Mouse (Mus musculus): ENCODE measurements around the gene Babam1. TPM values are rescaled to one million over a fixed set of nuclear protein-coding genes. Genes with fewer than 3 reads are reported as not detected.
"Not testable (repeated sequence)": the region's sequence is repeated elsewhere in the genome, so short reads cannot be mapped to it uniquely, and the experiment has no call there.

Gene Babam1
- polyA plus RNA-seq, 1 experiment: not detected

DNA sequence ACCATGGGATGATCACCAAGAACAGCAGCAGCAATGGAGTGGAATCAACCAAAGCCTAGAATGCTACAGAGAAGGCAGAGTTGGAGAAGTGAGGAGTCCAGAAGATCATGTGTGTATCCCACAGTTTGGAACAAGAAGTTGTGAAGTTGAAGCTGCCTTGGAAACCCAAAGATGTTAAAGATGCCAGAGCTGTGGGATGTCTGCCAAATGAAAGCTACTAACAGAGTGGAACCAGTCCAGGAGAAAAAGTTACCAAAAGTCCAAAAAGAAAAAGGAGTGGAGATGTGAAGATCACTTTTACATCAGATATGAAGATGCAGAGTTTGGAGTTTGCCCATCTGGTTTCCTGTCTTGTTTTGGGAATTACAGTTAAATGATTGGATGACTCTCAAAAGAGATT, 25.5 kb downstream of the Babam1 start:
- TF ChIP-seq POLR2A (IDR thresholded peaks at IDR 0.05; ENCODE audit: insufficient read depth, low read depth, low read length) (no peak), CTCF (IDR thresholded peaks at IDR 0.05; ENCODE audit: insufficient read depth, low read depth, low read length) (no peak)
- no peak overlapping the region for H3K4me3 ChIP-seq (ENCODE audit: insufficient read depth, low read depth, low read length)
- H3K4me1 ChIP-seq (ENCODE audit: control insufficient read depth, insufficient read depth, low read length): no peaks in the 10 kb centered on the region
- H3K27ac ChIP-seq (ENCODE audit: insufficient read depth, low read depth, low read length): no peak overlapping the region

DNA sequence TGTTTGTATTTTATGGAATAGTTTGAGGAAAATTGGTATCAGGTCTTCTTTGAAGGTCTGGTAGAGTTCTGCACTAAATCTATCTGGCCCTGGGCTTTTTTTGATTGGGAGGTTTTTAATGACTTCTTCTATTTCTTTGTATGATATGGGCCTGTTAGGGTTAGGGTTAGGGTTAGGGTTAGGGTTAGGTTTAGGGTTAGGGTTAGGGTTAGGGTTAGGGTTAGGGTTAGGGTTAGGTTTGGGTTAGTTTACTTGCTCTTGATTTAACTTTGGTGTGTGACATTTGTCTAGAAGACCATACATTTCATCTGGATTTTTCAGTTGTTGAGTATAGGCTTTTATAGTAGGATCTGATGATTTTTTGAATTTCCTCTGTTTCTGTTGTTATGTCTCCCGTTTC, 36.3 kb downstream of the Babam1 start:
- not testable (repeated sequence) for H3K4me1 ChIP-seq (ENCODE audit: control insufficient read depth, insufficient read depth, low read length); H3K4me3 ChIP-seq (ENCODE audit: insufficient read depth, low read depth, low read length); H3K27ac ChIP-seq (ENCODE audit: insufficient read depth, low read depth, low read length)
- 73% methylated on average over 1 of the region's 1 CpGs for WGBS

DNA sequence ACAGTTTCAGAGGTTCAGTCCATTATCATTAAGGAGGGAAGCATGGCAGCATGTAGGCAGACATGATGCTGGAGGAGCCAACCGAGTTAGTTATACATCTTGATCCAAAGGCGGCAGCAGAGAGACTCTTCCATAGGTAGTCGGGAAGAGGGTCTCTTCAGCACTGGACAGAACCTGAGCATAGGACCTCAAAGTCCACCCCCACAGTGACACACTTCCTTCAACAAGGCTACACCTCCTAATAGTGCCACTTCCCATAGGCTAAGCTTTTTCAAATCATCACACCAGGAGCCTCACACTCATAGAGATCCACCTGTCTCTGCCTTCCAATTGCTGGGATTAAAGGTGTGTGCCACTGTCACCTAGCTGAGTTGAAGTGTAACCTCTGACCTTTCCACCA, 40.4 kb downstream of the Babam1 start:
- Histone ChIP-seq H3K27ac (ENCODE audit: insufficient read depth, low read depth, low read length) (no peak overlapping the region), H3K4me1 (ENCODE audit: control insufficient read depth, insufficient read depth, low read length) (no peaks in the 10 kb centered on the region; the same call in 1 of the 2 replicates), H3K4me3 (ENCODE audit: insufficient read depth, low read depth, low read length) (no peak overlapping the region)
- 46% methylated on average over 3 of the region's 3 CpGs for WGBS
- TF ChIP-seq POLR2A (IDR thresholded peaks at IDR 0.05; ENCODE audit: insufficient read depth, low read depth, low read length) (no peak), CTCF (IDR thresholded peaks at IDR 0.05; ENCODE audit: insufficient read depth, low read depth, low read length) (no peak)

DNA sequence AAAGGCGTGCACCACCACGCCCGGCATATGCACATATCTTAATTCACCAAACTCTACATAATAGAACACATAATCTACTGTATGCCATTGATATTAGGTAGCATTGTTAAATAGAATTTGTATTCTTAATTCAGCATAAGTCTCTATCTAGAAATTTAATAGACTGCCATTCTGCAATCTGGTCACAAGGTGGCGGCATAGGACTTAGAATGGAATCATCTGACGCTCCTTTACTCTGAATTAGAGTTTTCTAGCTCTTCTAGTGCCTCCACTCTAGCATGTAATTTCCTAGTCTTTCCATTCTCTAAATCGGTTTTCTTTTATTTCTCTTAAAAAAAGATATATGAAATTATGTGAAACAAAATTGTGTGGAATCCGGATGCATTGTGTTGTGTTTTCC, 44.7 kb downstream of the Babam1 start:
- no peak overlapping the region for H3K4me3 ChIP-seq (ENCODE audit: insufficient read depth, low read depth, low read length)
- WGBS: 1% methylated on average over 7 of the region's 7 CpGs
- no peak overlapping the region for H3K27ac ChIP-seq (ENCODE audit: insufficient read depth, low read depth, low read length)
- no peak for TF ChIP-seq POLR2A (IDR thresholded peaks at IDR 0.05; ENCODE audit: insufficient read depth, low read depth, low read length)
- no peak for TF ChIP-seq CTCF (IDR thresholded peaks at IDR 0.05; ENCODE audit: insufficient read depth, low read depth, low read length)
- no peaks in the 10 kb centered on the region; the same call in 1 of the 2 replicates for H3K4me1 ChIP-seq (ENCODE audit: control insufficient read depth, insufficient read depth, low read length)

DNA sequence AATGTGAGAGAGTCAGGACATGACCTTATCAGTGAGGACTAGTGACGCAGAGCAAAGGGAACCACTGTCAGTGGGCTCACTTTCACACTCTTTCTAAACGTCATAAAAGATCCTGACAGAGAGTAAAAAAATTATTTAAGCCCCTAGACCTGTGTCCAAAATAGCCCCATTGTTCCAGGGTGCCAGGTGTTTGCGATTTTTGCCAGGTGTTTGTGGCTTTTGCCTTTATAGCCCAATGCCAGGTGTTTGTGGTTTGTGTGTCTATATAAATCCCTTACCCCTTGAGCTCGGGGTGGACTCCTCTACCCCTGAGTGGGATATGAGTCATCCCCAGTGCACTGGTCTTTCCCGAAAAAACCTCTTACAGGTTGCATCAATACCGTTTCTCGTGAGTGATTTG, 48.4 kb downstream of the Babam1 start:
- Histone ChIP-seq H3K27ac (ENCODE audit: insufficient read depth, low read depth, low read length) (no peak overlapping the region), H3K4me1 (ENCODE audit: control insufficient read depth, insufficient read depth, low read length) (no peaks in the 10 kb centered on the region; the same call in 1 of the 2 replicates), H3K4me3 (ENCODE audit: insufficient read depth, low read depth, low read length) (no peak overlapping the region)
- 74% methylated on average over 7 of the region's 7 CpGs for WGBS
- TF ChIP-seq CTCF (IDR thresholded peaks at IDR 0.05; ENCODE audit: insufficient read depth, low read depth, low read length): no peak
- no peak for TF ChIP-seq POLR2A (IDR thresholded peaks at IDR 0.05; ENCODE audit: insufficient read depth, low read depth, low read length)

DNA sequence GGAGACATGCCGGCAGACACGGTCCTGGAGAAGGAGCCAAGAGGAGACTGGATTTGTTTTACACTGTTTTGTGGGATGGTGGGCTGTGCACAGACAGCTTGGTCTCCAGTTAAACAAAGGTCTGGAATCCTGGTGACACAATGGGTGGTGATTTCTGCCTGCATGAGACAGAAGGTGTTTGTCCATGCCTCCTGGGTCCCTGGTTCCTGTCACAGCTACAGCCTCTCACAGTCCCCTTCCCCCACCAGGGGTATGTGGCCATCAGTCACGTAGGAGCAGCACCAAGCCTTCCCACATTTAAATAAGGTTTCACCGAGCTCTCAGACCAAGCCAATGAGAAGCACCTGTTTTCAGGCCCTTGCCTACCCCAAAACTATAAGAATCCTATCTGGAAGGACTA, 54.7 kb downstream of the Babam1 start:
- WGBS: 72% methylated on average over 4 of the region's 4 CpGs
- no peak overlapping the region for H3K4me3 ChIP-seq (ENCODE audit: insufficient read depth, low read depth, low read length)
- no peaks in the 10 kb centered on the region for H3K4me1 ChIP-seq (ENCODE audit: control insufficient read depth, insufficient read depth, low read length)
- TF ChIP-seq CTCF (IDR thresholded peaks at IDR 0.05; ENCODE audit: insufficient read depth, low read depth, low read length): no peak
- no peak for TF ChIP-seq POLR2A (IDR thresholded peaks at IDR 0.05; ENCODE audit: insufficient read depth, low read depth, low read length)
- H3K27ac ChIP-seq (ENCODE audit: insufficient read depth, low read depth, low read length): no peak overlapping the region

DNA sequence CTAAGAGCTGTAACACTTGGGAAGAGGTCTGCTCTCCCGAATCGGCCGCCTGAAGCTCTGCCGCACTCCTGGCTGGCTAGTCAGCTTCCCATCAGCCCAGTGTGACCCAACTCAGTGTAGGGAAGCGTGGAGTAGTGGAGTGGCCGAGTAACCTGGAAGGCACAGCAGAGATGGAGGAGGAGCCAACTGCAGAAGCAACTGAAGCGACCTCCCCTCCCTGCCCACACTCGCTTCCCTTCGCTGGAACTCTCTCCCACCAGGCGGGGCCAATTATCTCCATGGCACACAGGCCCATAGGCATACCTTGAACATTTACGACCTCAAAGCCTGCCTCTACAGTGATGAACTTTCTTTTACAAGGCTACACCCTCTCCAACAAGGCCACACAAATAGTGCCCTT, 55.1 kb downstream of the Babam1 start:
- WGBS: 64% methylated on average over 11 of the region's 11 CpGs
- TF ChIP-seq POLR2A (IDR thresholded peaks at IDR 0.05; ENCODE audit: insufficient read depth, low read depth, low read length) (no peak), CTCF (IDR thresholded peaks at IDR 0.05; ENCODE audit: insufficient read depth, low read depth, low read length) (no peak)
- H3K4me3 ChIP-seq (ENCODE audit: insufficient read depth, low read depth, low read length): no peak overlapping the region
- H3K4me1 ChIP-seq (ENCODE audit: control insufficient read depth, insufficient read depth, low read length): no peaks in the 10 kb centered on the region
- no peak overlapping the region for H3K27ac ChIP-seq (ENCODE audit: insufficient read depth, low read depth, low read length)

DNA sequence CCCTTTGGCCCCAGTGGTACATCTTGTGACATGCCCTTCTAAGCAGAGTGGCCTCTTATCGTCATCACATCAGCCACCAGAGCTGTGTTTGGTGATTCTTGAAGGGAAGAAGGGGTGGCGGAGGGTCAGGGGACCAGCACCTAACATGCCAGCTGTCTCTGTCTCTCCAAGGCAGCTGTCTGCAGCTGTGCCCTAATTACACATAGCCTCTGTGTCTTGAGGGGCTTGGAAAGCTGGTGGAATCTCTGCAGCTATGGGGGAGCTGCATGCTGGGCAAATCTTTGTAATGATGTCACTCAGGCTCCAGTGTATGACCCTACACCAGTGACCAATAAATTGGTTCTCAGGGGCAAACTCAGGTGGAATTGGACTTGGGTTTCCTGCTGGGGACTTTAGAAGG, 56.0 kb downstream of the Babam1 start:
- H3K4me1 ChIP-seq (ENCODE audit: control insufficient read depth, insufficient read depth, low read length): 0 out of 2 replicates have a peak, but pooled peaks cover 3% of the 10 kb centered on the region
- H3K27ac ChIP-seq (ENCODE audit: insufficient read depth, low read depth, low read length): no peak overlapping the region
- WGBS: 71% methylated on average over 2 of the region's 2 CpGs
- H3K4me3 ChIP-seq (ENCODE audit: insufficient read depth, low read depth, low read length): no peak overlapping the region
- TF ChIP-seq CTCF (IDR thresholded peaks at IDR 0.05; ENCODE audit: insufficient read depth, low read depth, low read length) (no peak), POLR2A (IDR thresholded peaks at IDR 0.05; ENCODE audit: insufficient read depth, low read depth, low read length) (no peak)

Other genes starting within 250 kb of the Babam1 start
- 390 TPM in 1 of 2 replicates, not detected in the other for gene Myo9b, start 124.1 kb upstream of the Babam1 start, polyA plus RNA-seq (2012; ENCODE audit: insufficient read depth, insufficient read length, low replicate concordance, missing spikeins)
- gene Haus8, start 123.9 kb upstream of the Babam1 start, polyA plus RNA-seq (2012; ENCODE audit: insufficient read depth, insufficient read length, low replicate concordance, missing spikeins): not detected in 2 replicates
- not detected in 2 replicates for gene Use1, start 30.0 kb upstream of the Babam1 start, polyA plus RNA-seq (2012; ENCODE audit: insufficient read depth, insufficient read length, low replicate concordance, missing spikeins)
- gene Ocel1, start 25.6 kb upstream of the Babam1 start, polyA plus RNA-seq (2012; ENCODE audit: insufficient read depth, insufficient read length, low replicate concordance, missing spikeins): not detected in 2 replicates
- not detected in 2 replicates for gene Nr2f6, start 14.9 kb upstream of the Babam1 start, polyA plus RNA-seq (2012; ENCODE audit: insufficient read depth, insufficient read length, low replicate concordance, missing spikeins)
- gene Ushbp1, start 1.1 kb upstream of the Babam1 start, polyA plus RNA-seq (2012; ENCODE audit: insufficient read depth, insufficient read length, low replicate concordance, missing spikeins): not detected in 2 replicates
- not detected in 2 replicates for gene Ankle1, start 9.1 kb downstream of the Babam1 start, polyA plus RNA-seq (2012; ENCODE audit: insufficient read depth, insufficient read length, low replicate concordance, missing spikeins)
- not detected in 2 replicates for gene Abhd8, start 66.8 kb downstream of the Babam1 start, polyA plus RNA-seq (2012; ENCODE audit: insufficient read depth, insufficient read length, low replicate concordance, missing spikeins)
- gene Mrpl34, start 68.1 kb downstream of the Babam1 start, polyA plus RNA-seq (2012; ENCODE audit: insufficient read depth, insufficient read length, low replicate concordance, missing spikeins): not detected in 2 replicates
- not detected in 2 replicates for gene Dda1, start 72.3 kb downstream of the Babam1 start, polyA plus RNA-seq (2012; ENCODE audit: insufficient read depth, insufficient read length, low replicate concordance, missing spikeins)
- not detected in 2 replicates for gene Ano8, start 89.1 kb downstream of the Babam1 start, polyA plus RNA-seq (2012; ENCODE audit: insufficient read depth, insufficient read length, low replicate concordance, missing spikeins)
- not detected in 2 replicates for gene Gtpbp3, start 91.2 kb downstream of the Babam1 start, polyA plus RNA-seq (2012; ENCODE audit: insufficient read depth, insufficient read length, low replicate concordance, missing spikeins)
- not detected in 2 replicates for gene Plvap, start 114.9 kb downstream of the Babam1 start, polyA plus RNA-seq (2012; ENCODE audit: insufficient read depth, insufficient read length, low replicate concordance, missing spikeins)
- not detected in 2 replicates for gene Ccdc194, start 128.8 kb downstream of the Babam1 start, polyA plus RNA-seq (2012; ENCODE audit: insufficient read depth, insufficient read length, low replicate concordance, missing spikeins)
- gene Bst2, start 140.6 kb downstream of the Babam1 start, polyA plus RNA-seq (2012; ENCODE audit: insufficient read depth, insufficient read length, low replicate concordance, missing spikeins): not detected in 2 replicates
- gene Mvb12a, start 146.1 kb downstream of the Babam1 start, polyA plus RNA-seq (2012; ENCODE audit: insufficient read depth, insufficient read length, low replicate concordance, missing spikeins): not detected in 2 replicates
- not detected in 2 replicates for gene Tmem221, start 162.0 kb downstream of the Babam1 start, polyA plus RNA-seq (2012; ENCODE audit: insufficient read depth, insufficient read length, low replicate concordance, missing spikeins)
- gene Nxnl1, start 169.7 kb downstream of the Babam1 start, polyA plus RNA-seq (2012; ENCODE audit: insufficient read depth, insufficient read length, low replicate concordance, missing spikeins): not detected in 2 replicates
- gene Slc27a1, start 172.0 kb downstream of the Babam1 start, polyA plus RNA-seq (2012; ENCODE audit: insufficient read depth, insufficient read length, low replicate concordance, missing spikeins): not detected in 2 replicates
- gene Pgls, start 195.3 kb downstream of the Babam1 start, polyA plus RNA-seq (2012; ENCODE audit: insufficient read depth, insufficient read length, low replicate concordance, missing spikeins): not detected in 2 replicates
- gene Fam129c, start 200.8 kb downstream of the Babam1 start, polyA plus RNA-seq (2012; ENCODE audit: insufficient read depth, insufficient read length, low replicate concordance, missing spikeins): not detected in 2 replicates
- 143 TPM in 1 of 2 replicates, not detected in the other for gene Colgalt1, start 214.1 kb downstream of the Babam1 start, polyA plus RNA-seq (2012; ENCODE audit: insufficient read depth, insufficient read length, low replicate concordance, missing spikeins)